Mouse (Mus musculus): ENCODE data around the gene Vps18. TPM values are rescaled to one million over a fixed set of nuclear protein-coding genes. Genes with fewer than 3 reads are reported as not detected.

Vps18 gene
- total RNA-seq, 1 experiment = 17.8 TPM

GRCm38 (mm10) chr2:119318043-119318710, 29.6 kb downstream of the Vps18 start:
- no peak overlapping the region for H3K4me3 ChIP-seq (ENCODE audit: insufficient read depth in 1 of 2, low read depth in 1 of 2, low read length in 2 of 2, poor library complexity in 1 of 2, severe bottlenecking in 1 of 2)
- in situ Hi-C loops (cut with MboI; ENCODE audit: low sequenced_read_pairs in 2 of 2, unreplicated experiment in 2 of 2) = no loop called here
- H3K36me3 ChIP-seq (ENCODE audit: control insufficient read depth, insufficient read depth, low read length, poor library complexity, severe bottlenecking) = no peaks in the 10 kb centered on the region
- no peak for DNase-seq (ENCODE audit: low read depth, low spot score)
- H3K9me3 ChIP-seq (ENCODE audit: control insufficient read depth, insufficient read depth, low read depth, low read length) = no peaks in the 10 kb centered on the region
- H3K9ac ChIP-seq (ENCODE audit: insufficient read depth, low read depth, low read length, poor library complexity, severe bottlenecking) = no peak overlapping the region
- H3K4me1 ChIP-seq (ENCODE audit: control insufficient read depth in 2 of 2, insufficient read depth in 2 of 2, low read length in 2 of 2, poor library complexity in 1 of 2) = peaks cover 0 to 3% of the 10 kb centered on the region in 2 experiments; a peak in 2 of 4 replicates
- no peak overlapping the region for H3K27ac ChIP-seq (ENCODE audit: insufficient read depth, low read depth, low read length, poor library complexity, severe bottlenecking)
- TF ChIP-seq CHD2 (IDR thresholded peaks at IDR 0.05; ENCODE audit: low read depth, low read length) = no peak
- no peak for TF ChIP-seq ZNF384 (IDR thresholded peaks at IDR 0.05; ENCODE audit: low read depth, low read length)
- TF ChIP-seq HCFC1 (IDR thresholded peaks at IDR 0.05; ENCODE audit: borderline replicate concordance, insufficient read depth, low read length) = no peak
- no peak for TF ChIP-seq MAFK (IDR thresholded peaks at IDR 0.05; ENCODE audit: insufficient read depth, low read depth, low read length)
- no peak for TF ChIP-seq ZC3H11A (IDR thresholded peaks at IDR 0.05; ENCODE audit: borderline replicate concordance, low read depth, low read length)

GRCm38 (mm10) chr2:119320571-119320970, 32.0 kb downstream of the Vps18 start:
- Histone ChIP-seq H3K9me3 (ENCODE audit: control insufficient read depth, insufficient read depth, low read depth, low read length) (no peaks in the 10 kb centered on the region), H3K27ac (ENCODE audit: insufficient read depth, low read depth, low read length, poor library complexity, severe bottlenecking) (no peak overlapping the region), H3K36me3 (ENCODE audit: control insufficient read depth, insufficient read depth, low read length, poor library complexity, severe bottlenecking) (no peaks in the 10 kb centered on the region), H3K9ac (ENCODE audit: insufficient read depth, low read depth, low read length, poor library complexity, severe bottlenecking) (no peak overlapping the region), H3K4me1 (ENCODE audit: control insufficient read depth in 2 of 2, insufficient read depth in 2 of 2, low read length in 2 of 2, poor library complexity in 1 of 2) (peaks cover 0 to 5% of the 10 kb centered on the region in 2 experiments; a peak in 2 of 4 replicates), H3K4me3 (ENCODE audit: insufficient read depth in 1 of 2, low read depth in 1 of 2, low read length in 2 of 2, poor library complexity in 1 of 2, severe bottlenecking in 1 of 2) (no peak overlapping the region)
- in situ Hi-C loops (cut with MboI; ENCODE audit: low sequenced_read_pairs in 2 of 2, unreplicated experiment in 2 of 2) = no loop called here
- no peak for TF ChIP-seq ZC3H11A (IDR thresholded peaks at IDR 0.05; ENCODE audit: borderline replicate concordance, low read depth, low read length)
- TF ChIP-seq ZNF384 (IDR thresholded peaks at IDR 0.05; ENCODE audit: low read depth, low read length) = no peak
- TF ChIP-seq HCFC1 (IDR thresholded peaks at IDR 0.05; ENCODE audit: borderline replicate concordance, insufficient read depth, low read length) = no peak
- no peak for TF ChIP-seq CHD2 (IDR thresholded peaks at IDR 0.05; ENCODE audit: low read depth, low read length)
- no peak for TF ChIP-seq MAFK (IDR thresholded peaks at IDR 0.05; ENCODE audit: insufficient read depth, low read depth, low read length)
- DNase-seq (ENCODE audit: low read depth, low spot score) = no peak

- H3K4me1 ChIP-seq (ENCODE audit: control insufficient read depth in 2 of 2, insufficient read depth in 2 of 2, low read length in 2 of 2, poor library complexity in 1 of 2) = peaks cover 0 to 5% of the 10 kb centered on the region in 2 experiments; a peak in 2 of 4 replicates
- no peak overlapping the region for H3K27ac ChIP-seq (ENCODE audit: insufficient read depth, low read depth, low read length, poor library complexity, severe bottlenecking)
- no peaks in the 10 kb centered on the region for H3K9me3 ChIP-seq (ENCODE audit: control insufficient read depth, insufficient read depth, low read depth, low read length)
- peak overlapping the region; percentile 66 for H3K9ac ChIP-seq (ENCODE audit: insufficient read depth, low read depth, low read length, poor library complexity, severe bottlenecking)
- in situ Hi-C loops (cut with MboI; ENCODE audit: low sequenced_read_pairs in 2 of 2, unreplicated experiment in 2 of 2) = no loop called here
- H3K4me3 ChIP-seq (ENCODE audit: insufficient read depth in 1 of 2, low read depth in 1 of 2, low read length in 2 of 2, poor library complexity in 1 of 2, severe bottlenecking in 1 of 2) = peak overlapping the region; percentile 39 to 64
- TF ChIP-seq ZNF384 (IDR thresholded peaks at IDR 0.05; ENCODE audit: low read depth, low read length) (no peak), HCFC1 (IDR thresholded peaks at IDR 0.05; ENCODE audit: borderline replicate concordance, insufficient read depth, low read length) (peak; percentile 8; the same call in 1 of the 2 replicates), MAFK (IDR thresholded peaks at IDR 0.05; ENCODE audit: insufficient read depth, low read depth, low read length) (no peak), ZC3H11A (IDR thresholded peaks at IDR 0.05; ENCODE audit: borderline replicate concordance, low read depth, low read length) (no peak), CHD2 (IDR thresholded peaks at IDR 0.05; ENCODE audit: low read depth, low read length) (no peak)
- no peak for DNase-seq (ENCODE audit: low read depth, low spot score)
- no peaks in the 10 kb centered on the region for H3K36me3 ChIP-seq (ENCODE audit: control insufficient read depth, insufficient read depth, low read length, poor library complexity, severe bottlenecking)
Observed at GRCm38 (mm10) chr2:119321771-119322586, 33.4 kb downstream of the Vps18 start.

GRCm38 (mm10) chr2:119322587-119323300, 34.2 kb downstream of the Vps18 start:
- TF ChIP-seq ZC3H11A (IDR thresholded peaks at IDR 0.05; ENCODE audit: borderline replicate concordance, low read depth, low read length) (no peak), CHD2 (IDR thresholded peaks at IDR 0.05; ENCODE audit: low read depth, low read length) (no peak), HCFC1 (IDR thresholded peaks at IDR 0.05; ENCODE audit: borderline replicate concordance, insufficient read depth, low read length) (peak; percentile 12; the same call in 1 of the 2 replicates), MAFK (IDR thresholded peaks at IDR 0.05; ENCODE audit: insufficient read depth, low read depth, low read length) (peak; percentile 86), ZNF384 (IDR thresholded peaks at IDR 0.05; ENCODE audit: low read depth, low read length) (no peak)
- no peaks in the 10 kb centered on the region for H3K36me3 ChIP-seq (ENCODE audit: control insufficient read depth, insufficient read depth, low read length, poor library complexity, severe bottlenecking)
- H3K9ac ChIP-seq (ENCODE audit: insufficient read depth, low read depth, low read length, poor library complexity, severe bottlenecking) = peak overlapping the region; percentile 66
- in situ Hi-C loops (cut with MboI; ENCODE audit: low sequenced_read_pairs in 2 of 2, unreplicated experiment in 2 of 2) = no loop called here
- no peaks in the 10 kb centered on the region for H3K9me3 ChIP-seq (ENCODE audit: control insufficient read depth, insufficient read depth, low read depth, low read length)
- DNase-seq (ENCODE audit: low read depth, low spot score) = peak; percentile 55
- peak overlapping the region; percentile 39 to 64; a peak in 3 of 4 replicates for H3K4me3 ChIP-seq (ENCODE audit: insufficient read depth in 1 of 2, low read depth in 1 of 2, low read length in 2 of 2, poor library complexity in 1 of 2, severe bottlenecking in 1 of 2)
- no peak overlapping the region for H3K27ac ChIP-seq (ENCODE audit: insufficient read depth, low read depth, low read length, poor library complexity, severe bottlenecking)
- peaks cover 0 to 5% of the 10 kb centered on the region in 2 experiments; a peak in 2 of 4 replicates for H3K4me1 ChIP-seq (ENCODE audit: control insufficient read depth in 2 of 2, insufficient read depth in 2 of 2, low read length in 2 of 2, poor library complexity in 1 of 2)
